In genomic region chr6:145048131-145048997, GRCm38 (mm10) we compare ENCODE assay signal across 9 mouse cellular contexts. TPM values are rescaled to one million over a fixed set of nuclear protein-coding genes. Genes with fewer than 3 reads are reported as not detected.
DNase-seq lines count a peak whose midpoint lies in the region; ATAC-seq and TF ChIP-seq lines count a peak whose summit lies in the region.
"Had no signal": no experiment of that assay in that cellular context is flagged by ENCODE, and none has a peak within 500 bp of the region (broad histone marks: within the 10 kb centered on the region; RNA-seq: fewer than 3 reads in every experiment).

No protein-coding gene starts in this region.

- peak overlapping the region; percentile 62 for H3K4me3 ChIP-seq in heart, embryonic 13.5 days
- H3K4me3 ChIP-seq in G1E (ENCODE audit: low read depth, low read length) = peak overlapping the region; percentile 30; the same call in 1 of the 2 replicates
- peak overlapping the region; percentile 70 for H3K4me3 ChIP-seq in embryonic facial prominence, embryonic 10.5 days
- H3K4me3 ChIP-seq in hindbrain, embryonic 16.5 days (ENCODE audit: low read length) = peak overlapping the region; percentile 69
- H3K4me3 ChIP-seq in liver, embryonic 14.5 days (ENCODE audit: insufficient read depth in 1 of 2, low read depth in 2 of 2, low read length in 2 of 2) = no peak overlapping the region; a peak in 2 of 4 replicates

- H3K36me3 ChIP-seq in heart, embryonic 13.5 days = no peaks in the 10 kb centered on the region
- H3K36me3 ChIP-seq in G1E (replicated peaks) = no peaks in the 10 kb centered on the region
- peaks cover 10% of the 10 kb centered on the region for H3K36me3 ChIP-seq in embryonic facial prominence, embryonic 10.5 days (replicated peaks)
- no peaks in the 10 kb centered on the region for H3K36me3 ChIP-seq in hindbrain, embryonic 16.5 days (ENCODE audit: control insufficient read depth, insufficient read depth, low read length)
- no peaks in the 10 kb centered on the region for H3K36me3 ChIP-seq in liver, embryonic 14.5 days (replicated peaks; ENCODE audit: control insufficient read depth, insufficient read depth, low read depth)

- no peak for TF ChIP-seq CTCF in G1E (IDR thresholded peaks at IDR 0.05; ENCODE audit: low read depth, low read length)
- TF ChIP-seq CTCF in liver, embryonic 14.5 days (IDR thresholded peaks at IDR 0.05; ENCODE audit: low read depth) = no peak

- H3K9ac ChIP-seq in heart, embryonic 13.5 days = peak overlapping the region; percentile 76
- H3K9ac ChIP-seq in hindbrain, embryonic 16.5 days (ENCODE audit: low read depth, low read length) = peak overlapping the region; percentile 83
- H3K9ac ChIP-seq in liver, embryonic 14.5 days (replicated peaks) = no peak overlapping the region

- DNase-seq in heart, adult 8-10 months (ENCODE audit: low spot score) = no peak
- DNase-seq in G1E (ENCODE audit: low spot score) = no peak
- peak; percentile 68 for DNase-seq in embryonic facial prominence, embryonic 10.5 days (ENCODE audit: low spot score)
- DNase-seq in liver, embryonic 14.5 days (ENCODE audit: low read depth in 3 of 3, low spot score in 3 of 3) = no peak
- DNase-seq in right cerebral cortex, postnatal 4 days = peak; percentile 53

- WGBS in heart, embryonic 13.5 days = 2% methylated on average over 63 of the region's 64 CpGs
- WGBS in embryonic facial prominence, embryonic 10.5 days = 2% methylated on average over 64 of the region's 64 CpGs
- 1% methylated on average over 58 of the region's 64 CpGs for WGBS in hindbrain, embryonic 16.5 days
- WGBS in liver, embryonic 14.5 days (ENCODE audit: insufficient replicate concordance) = 3% methylated on average over 64 of the region's 64 CpGs

- H3K4me2 ChIP-seq in heart, embryonic 13.5 days = peak overlapping the region; percentile 97
- H3K4me2 ChIP-seq in hindbrain, embryonic 16.5 days (ENCODE audit: low read length) = peak overlapping the region; percentile 95
- peak overlapping the region; percentile 46 for H3K4me2 ChIP-seq in liver, embryonic 14.5 days (ENCODE audit: low read depth)

- peaks cover 32% of the 10 kb centered on the region for H3K27me3 ChIP-seq in heart, embryonic 13.5 days (replicated peaks)
- H3K27me3 ChIP-seq in G1E (ENCODE audit: insufficient read depth, low read length) = no peaks in the 10 kb centered on the region
- peaks cover 11% of the 10 kb centered on the region for H3K27me3 ChIP-seq in embryonic facial prominence, embryonic 10.5 days (replicated peaks; ENCODE audit: low read depth, poor library complexity, severe bottlenecking)
- no peaks in the 10 kb centered on the region for H3K27me3 ChIP-seq in hindbrain, embryonic 16.5 days (replicated peaks; ENCODE audit: control insufficient read depth, insufficient read depth, low read length)
- H3K27me3 ChIP-seq in liver, embryonic 14.5 days (ENCODE audit: control insufficient read depth, insufficient read depth, low read length) = peaks cover 28% of the 10 kb centered on the region
- H3K27me3 ChIP-seq: Patski had no signal

- H3K9me3 ChIP-seq in heart, embryonic 13.5 days = no peaks in the 10 kb centered on the region
- H3K9me3 ChIP-seq in G1E (replicated peaks) = peaks cover 78% of the 10 kb centered on the region
- no peaks in the 10 kb centered on the region for H3K9me3 ChIP-seq in embryonic facial prominence, embryonic 10.5 days
- no peaks in the 10 kb centered on the region for H3K9me3 ChIP-seq in hindbrain, embryonic 16.5 days (ENCODE audit: control insufficient read depth, low read length)
- H3K9me3 ChIP-seq in liver, embryonic 14.5 days (ENCODE audit: control insufficient read depth, low read length) = no peaks in the 10 kb centered on the region

- peaks cover 18% of the 10 kb centered on the region for H3K4me1 ChIP-seq in heart, embryonic 13.5 days
- H3K4me1 ChIP-seq in G1E (ENCODE audit: insufficient read depth, low read depth, low read length) = no peaks in the 10 kb centered on the region
- H3K4me1 ChIP-seq in embryonic facial prominence, embryonic 10.5 days = peaks cover 59% of the 10 kb centered on the region
- peaks cover 18% of the 10 kb centered on the region for H3K4me1 ChIP-seq in hindbrain, embryonic 16.5 days (ENCODE audit: control insufficient read depth, insufficient read depth, low read depth, low read length)
- H3K4me1 ChIP-seq in liver, embryonic 14.5 days (replicated peaks; ENCODE audit: control insufficient read depth in 2 of 2, insufficient read depth in 2 of 2, low read length in 1 of 2) = no peaks in the 10 kb centered on the region

- H3K27ac ChIP-seq in heart, embryonic 13.5 days (replicated peaks) = no peak overlapping the region
- peak overlapping the region; percentile 90 for H3K27ac ChIP-seq in embryonic facial prominence, embryonic 10.5 days (replicated peaks)
- peak overlapping the region; percentile 80 for H3K27ac ChIP-seq in hindbrain, embryonic 16.5 days (ENCODE audit: low read depth, low read length)
- H3K27ac ChIP-seq in liver, embryonic 14.5 days = no peak overlapping the region

- TF ChIP-seq EP300 in liver, embryonic 14.5 days (IDR thresholded peaks at IDR 0.05; ENCODE audit: low read depth) = no peak

- no peak for ATAC-seq in heart, embryonic 13.5 days (ENCODE audit: extremely low read depth, insufficient number of reproducible peaks, low FRiP score, low TSS enrichment)
- no peak for ATAC-seq in G1E (ENCODE audit: extremely low read depth, insufficient number of reproducible peaks, low FRiP score, poor library complexity, severe bottlenecking)
- peak; percentile 53 for ATAC-seq in hindbrain, embryonic 16.5 days
- no peak for ATAC-seq in liver, embryonic 14.5 days (ENCODE audit: insufficient read depth)
- ATAC-seq in erythroid progenitor cell, adult 5-6 weeks (replicated peaks; ENCODE audit: low FRiP score, poor library complexity, severe bottlenecking) = no peak
- ATAC-seq: Patski had no signal

RNA-seq across cellular contexts. Expression of gene Bcat1, which starts 27.6 kb away (rescaled TPM):
- polyA plus RNA-seq in heart, embryonic 13.5 days (2015; fragmentation: Nextera tagmentation; extraction: Ambion mirVana) = 7.3 and 7.6 TPM in 2 replicates
- 1 to 10 TPM in 2 of 4 experiments, under 1 TPM in 2; 0.34 to 1.6 (median 1.0) TPM for total RNA-seq in heart, adult 8-10 months (2022)
- total RNA-seq in G1E (2014; fragmentation: Nextera tagmentation) = not detected in 2 replicates
- total RNA-seq in G1E (2017) = 0.11 and 0.17 TPM in 2 replicates
- polyA plus RNA-seq in G1E (2012) = not detected in 2 replicates
- 126 and 141 TPM in 2 replicates for polyA plus RNA-seq in embryonic facial prominence, embryonic 10.5 days (2016; fragmentation: Nextera tagmentation; extraction: Ambion mirVana)
- 110 and 116 TPM in 2 replicates for polyA plus RNA-seq in hindbrain, embryonic 16.5 days (2015; fragmentation: Nextera tagmentation; extraction: Ambion mirVana)
- 0.06 and 0.13 TPM in 2 replicates for polyA plus RNA-seq in liver, embryonic 14.5 days (2012; rRNA removed)
- polyA plus RNA-seq in liver, embryonic 14.5 days (2014; fragmentation: Nextera tagmentation; extraction: Ambion mirVana) = 0.35 and 0.51 TPM in 2 replicates
- total RNA-seq in erythroid progenitor cell, adult 5-6 weeks (2015; ENCODE audit: low replicate concordance) = not detected in 2 replicates
- total RNA-seq in erythroid progenitor cell, adult 5-6 weeks (2017; ENCODE audit: low replicate concordance) = 1.9 TPM in 1 of 2 replicates, not detected in the other

Comparison
In these comparisons a context has a peak if more than half of its experiments do, and no peak if none do; other contexts are left out.
1. H3K27ac ChIP-seq: peak in embryonic facial prominence, embryonic 10.5 days (single experiment) and hindbrain, embryonic 16.5 days (single experiment); none in heart, embryonic 13.5 days (single experiment) and liver, embryonic 14.5 days (single experiment).
2. H3K4me2 ChIP-seq: peak in every context shown above with its lines; median percentile 97 in heart, embryonic 13.5 days; 95 in hindbrain, embryonic 16.5 days; 46 in liver, embryonic 14.5 days.
3. H3K4me3 ChIP-seq: peak in heart, embryonic 13.5 days (single experiment), G1E (single experiment), embryonic facial prominence, embryonic 10.5 days (single experiment) and hindbrain, embryonic 16.5 days (single experiment); none in liver, embryonic 14.5 days (0 of 2).
4. DNase-seq: peak in embryonic facial prominence, embryonic 10.5 days (single experiment) and right cerebral cortex, postnatal 4 days (single experiment); none in heart, adult 8-10 months (single experiment), G1E (single experiment) and liver, embryonic 14.5 days (0 of 3).
5. RNA of gene Bcat1, which starts 27.6 kb away (polyA plus RNA-seq): 126 to 141 TPM in embryonic facial prominence, embryonic 10.5 days and 110 to 116 TPM in hindbrain, embryonic 16.5 days; 7.3 to 7.6 TPM in heart, embryonic 13.5 days, 0.06 to 0.51 TPM in liver, embryonic 14.5 days and not detected in G1E; every median in the first group is over 10 times any median in the second.